19 mouse cellular contexts compared by ENCODE assay signal in the genomic region with DNA sequence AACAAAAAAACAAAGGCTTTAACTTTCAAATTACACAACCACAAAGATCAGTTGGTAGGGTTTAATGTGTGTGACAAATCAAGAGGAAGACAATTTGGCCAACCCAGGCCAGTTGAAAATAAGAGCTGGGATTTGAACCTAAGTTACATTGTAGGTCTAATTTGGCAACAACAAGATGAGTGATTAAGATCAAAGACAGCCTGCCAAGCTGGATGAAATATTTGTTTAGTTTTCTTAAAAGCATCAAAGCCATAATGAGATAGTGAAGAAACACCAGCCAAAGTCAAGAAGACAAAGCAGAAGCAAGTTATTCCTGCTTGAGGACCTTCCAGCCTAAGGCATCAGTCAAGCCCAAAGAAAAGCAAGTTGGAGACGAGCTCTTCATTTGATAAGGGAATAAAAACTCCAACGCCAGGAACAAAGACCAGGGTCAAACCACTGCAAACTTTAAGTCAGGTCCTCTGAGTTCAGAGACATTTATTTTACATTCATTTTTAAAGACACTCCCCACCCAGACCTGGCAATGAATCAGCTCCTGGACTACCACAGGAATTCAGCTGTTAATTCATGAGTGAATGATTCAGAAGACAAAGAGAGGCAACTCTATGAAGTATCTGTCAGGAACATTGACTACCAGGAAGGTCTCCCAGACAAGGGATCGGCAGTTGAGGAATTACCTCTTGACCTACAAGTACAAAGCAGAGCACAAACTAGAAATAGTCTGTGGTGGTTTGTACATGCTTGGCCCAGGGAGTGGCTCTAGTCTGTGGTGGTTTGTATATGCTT.
"Had no signal": no experiment of that assay in that cellular context is flagged by ENCODE, and none has a peak within 500 bp of the region (broad histone marks: within the 10 kb centered on the region; RNA-seq: fewer than 3 reads in every experiment).

No protein-coding gene starts in this region.

- H3K4me3 ChIP-seq: limb, embryonic 12.5 days; limb, embryonic 15.5 days; liver, embryonic 12.5 days; liver, embryonic 15.5 days; lung, embryonic 15.5 days; midbrain, embryonic 12.5 days; midbrain, embryonic 15.5 days; myocyte; neural tube, embryonic 13.5 days had no signal

- H3K36me3 ChIP-seq: limb, embryonic 12.5 days; limb, embryonic 15.5 days; liver, embryonic 12.5 days; liver, embryonic 15.5 days; lung, embryonic 15.5 days; midbrain, embryonic 12.5 days; midbrain, embryonic 15.5 days; neural tube, embryonic 13.5 days had no signal

- H3K9me3 ChIP-seq: limb, embryonic 12.5 days; limb, embryonic 15.5 days; liver, embryonic 12.5 days; liver, embryonic 15.5 days; lung, embryonic 15.5 days; midbrain, embryonic 12.5 days; midbrain, embryonic 15.5 days; neural tube, embryonic 13.5 days had no signal

- ATAC-seq: liver, embryonic 12.5 days; midbrain, embryonic 15.5 days had no signal

- H3K9ac ChIP-seq: limb, embryonic 12.5 days; limb, embryonic 15.5 days; liver, embryonic 12.5 days; liver, embryonic 15.5 days; lung, embryonic 15.5 days; midbrain, embryonic 12.5 days; midbrain, embryonic 15.5 days; neural tube, embryonic 13.5 days had no signal

- H3K27ac ChIP-seq: limb, embryonic 12.5 days; limb, embryonic 15.5 days; liver, embryonic 12.5 days; liver, embryonic 15.5 days; lung, embryonic 15.5 days; midbrain, embryonic 12.5 days; midbrain, embryonic 15.5 days; neural tube, embryonic 13.5 days had no signal

- H3K4me1 ChIP-seq: liver, embryonic 12.5 days; liver, embryonic 15.5 days had no signal

- DNase-seq: kidney, adult 9 months; kidney, postnatal 14 days; kidney, postnatal 4 days; left cerebral cortex, postnatal 4 days; lung, adult 18-20 months; lung, postnatal 10 days; lung, postnatal 4 days; thymus, adult 2 months; thymus, postnatal 14 days; thymus, postnatal 4 days had no signal

- H3K4me2 ChIP-seq: limb, embryonic 12.5 days; limb, embryonic 15.5 days; liver, embryonic 12.5 days; liver, embryonic 15.5 days; lung, embryonic 15.5 days; midbrain, embryonic 12.5 days; midbrain, embryonic 15.5 days; neural tube, embryonic 13.5 days had no signal

- H3K27me3 ChIP-seq: limb, embryonic 12.5 days; limb, embryonic 15.5 days; liver, embryonic 15.5 days; lung, embryonic 15.5 days; midbrain, embryonic 12.5 days; midbrain, embryonic 15.5 days; neural tube, embryonic 13.5 days had no signal
